Mouse (Mus musculus) brain, adult 2 months (tissue): Measurements from ENCODE around the gene Gm1330.
"Not testable (repeated sequence)": the region's sequence is repeated elsewhere in the genome, so short reads cannot be mapped to it uniquely, and the experiment has no call there.

Experiments
- DNase-seq: peaks from one replicate; pipeline ENCODE4 v3.0.0; 2011; ENCODE audit warnings: low read depth, low spot score

The Gm1330 gene

DNA sequence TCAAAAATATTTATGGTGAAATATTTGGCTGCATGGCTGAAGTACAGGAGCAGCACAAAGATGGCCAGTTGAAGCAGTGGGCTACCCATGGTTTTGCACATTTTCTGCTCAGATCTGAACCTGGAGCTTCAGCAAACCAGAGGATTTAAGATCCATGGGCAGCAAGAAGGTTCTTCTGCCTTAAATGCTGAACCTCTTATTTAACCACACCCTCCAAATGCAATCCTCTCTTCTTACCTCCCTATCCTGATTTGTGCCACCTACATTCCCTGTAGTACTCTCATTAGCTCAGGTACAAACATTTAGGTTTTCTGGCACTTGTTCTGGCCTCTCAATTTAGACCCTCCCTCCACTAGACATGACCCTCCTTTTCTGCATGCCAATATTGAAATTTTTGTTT, at the start of gene Gm1330:
TSS of gene Gm1330 (minus strand) at position 101 of the 400 bp plus-strand sequence.
- no peak for DNase-seq

DNA sequence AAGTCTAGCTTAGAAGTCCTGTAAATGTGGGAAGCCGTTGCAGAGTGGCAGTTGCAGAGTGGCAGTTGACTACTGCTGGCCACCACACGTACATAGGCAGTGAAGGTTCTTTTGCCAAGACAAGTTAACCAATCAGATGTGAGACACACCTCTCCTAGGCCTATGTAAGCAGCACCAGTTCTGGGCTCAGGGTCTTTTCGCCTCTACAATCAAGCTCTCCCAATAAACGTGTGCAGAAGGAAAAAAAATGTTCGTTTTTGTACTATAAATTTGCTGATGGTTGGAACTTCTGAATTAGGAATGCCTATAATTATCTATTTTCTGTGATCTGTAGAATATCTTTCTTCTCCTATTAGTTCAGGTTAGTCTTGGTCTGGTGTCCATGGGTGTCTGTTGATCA, 14.1 kb upstream of the Gm1330 start, which contains the start of gene Gm10750:
TSS of gene Gm10750 (minus strand) at position 101 of the 400 bp plus-strand sequence.
- not testable (repeated sequence) for DNase-seq

DNA sequence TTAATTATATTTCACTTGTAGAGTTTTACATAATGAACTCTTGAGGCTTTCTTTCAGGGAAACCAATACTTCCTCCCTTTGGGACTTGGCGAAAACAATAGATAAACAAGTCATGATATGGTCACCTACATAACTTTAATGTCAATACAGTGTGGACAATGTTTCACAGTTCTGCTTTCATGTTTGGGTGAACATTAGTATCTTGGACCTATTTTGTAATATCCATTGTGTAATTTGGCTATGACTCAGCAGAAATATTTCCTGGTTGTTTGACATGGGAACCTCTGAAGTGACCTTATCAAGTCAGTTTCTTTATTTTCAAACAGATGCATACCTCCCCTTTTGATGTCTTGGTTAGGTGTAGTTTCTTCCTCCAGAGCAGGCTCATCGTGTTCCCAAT, 1.8 kb upstream of the Gm1330 start:
- no peak for DNase-seq

DNA sequence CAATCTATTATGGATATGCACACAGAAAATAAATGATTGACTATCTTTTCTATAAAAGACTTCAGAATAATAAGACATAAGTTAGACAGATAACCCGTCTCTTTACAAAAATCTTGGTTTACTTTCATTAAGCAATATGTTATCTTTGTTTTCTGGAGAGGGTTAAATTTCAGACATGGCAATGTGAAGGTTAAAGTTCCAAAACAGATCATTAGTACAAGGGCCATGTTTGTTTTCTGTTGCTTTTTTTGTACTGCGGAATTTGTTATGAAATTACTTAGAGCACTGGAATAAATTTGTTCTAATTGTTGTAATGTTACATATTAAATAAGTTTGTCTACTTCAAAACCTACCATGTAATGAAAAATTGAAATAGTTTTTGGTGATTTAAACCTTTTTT, 7.9 kb downstream of the Gm1330 start:
- no peak for DNase-seq
